Mouse (Mus musculus): ENCODE data around the gene Nol4l.
"Not testable (repeated sequence)": the region's sequence is repeated elsewhere in the genome, so short reads cannot be mapped to it uniquely, and the experiment has no call there.

Gene Nol4l

DNA sequence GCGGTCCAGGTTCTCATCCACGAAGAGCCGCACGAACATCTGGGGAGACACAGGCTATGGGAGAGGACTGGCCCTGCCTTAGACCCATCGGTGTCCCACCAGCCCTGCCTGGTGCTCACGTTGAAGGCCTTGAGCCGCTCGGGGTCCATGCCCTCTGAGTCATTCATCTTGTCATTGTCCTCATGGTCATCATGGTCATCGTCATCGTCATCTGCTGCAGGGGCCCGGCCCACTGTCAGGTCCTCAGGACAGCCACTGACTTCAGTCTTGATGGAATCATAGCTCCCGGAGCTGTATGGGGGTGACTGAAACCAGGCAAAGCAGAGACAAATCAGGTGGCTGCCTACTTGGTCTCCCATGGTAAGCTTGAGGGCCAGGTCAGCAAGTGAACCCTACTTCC lies 111.9 kb downstream of the Nol4l start:
- DNase-seq (ENCODE audit: low spot score in 2 of 2) = no peak

DNA sequence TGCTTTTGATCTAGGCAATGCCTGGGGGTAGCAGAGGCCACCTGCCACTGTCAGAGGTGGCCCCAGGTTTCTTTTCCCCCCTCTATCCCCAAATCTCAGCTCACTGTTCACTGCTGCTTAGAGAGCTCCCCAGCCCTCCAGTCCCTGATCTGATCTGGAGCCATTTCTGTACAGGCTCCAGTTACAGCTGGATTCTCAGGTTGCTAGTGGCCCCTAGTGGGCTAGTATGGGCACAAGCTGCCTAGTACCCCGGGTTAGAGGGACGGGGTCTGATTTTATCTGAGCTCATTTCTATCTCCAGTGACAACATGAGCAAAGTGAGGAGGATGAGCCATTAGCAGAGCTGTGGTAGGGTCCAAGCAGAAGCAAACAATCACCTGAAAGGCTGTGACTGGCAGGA lies 115.2 kb downstream of the Nol4l start:
- peak in 1 of 2 experiments; percentile 51 for DNase-seq (ENCODE audit: low spot score in 2 of 2)

DNA sequence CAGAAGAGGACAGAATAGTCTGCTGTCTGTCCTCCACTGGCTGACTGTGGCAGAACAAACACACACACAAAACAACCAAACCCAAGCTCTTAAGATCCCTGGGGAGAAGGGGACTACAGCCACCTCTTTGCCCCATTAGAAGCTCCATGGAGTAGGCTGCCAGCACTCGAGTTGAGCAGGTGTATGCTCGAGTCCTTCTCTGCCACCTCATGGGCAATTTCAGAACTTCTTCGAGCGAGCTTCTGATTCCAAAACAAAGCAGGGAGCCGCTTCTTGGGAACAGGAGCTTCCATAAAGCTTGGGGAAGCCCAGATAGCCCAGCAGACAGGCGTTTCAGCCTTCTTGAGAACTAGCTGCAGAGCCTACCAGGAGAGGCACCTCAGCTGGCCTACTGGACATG lies 117.2 kb downstream of the Nol4l start:
- DNase-seq (ENCODE audit: low spot score in 2 of 2) = no peak

DNA sequence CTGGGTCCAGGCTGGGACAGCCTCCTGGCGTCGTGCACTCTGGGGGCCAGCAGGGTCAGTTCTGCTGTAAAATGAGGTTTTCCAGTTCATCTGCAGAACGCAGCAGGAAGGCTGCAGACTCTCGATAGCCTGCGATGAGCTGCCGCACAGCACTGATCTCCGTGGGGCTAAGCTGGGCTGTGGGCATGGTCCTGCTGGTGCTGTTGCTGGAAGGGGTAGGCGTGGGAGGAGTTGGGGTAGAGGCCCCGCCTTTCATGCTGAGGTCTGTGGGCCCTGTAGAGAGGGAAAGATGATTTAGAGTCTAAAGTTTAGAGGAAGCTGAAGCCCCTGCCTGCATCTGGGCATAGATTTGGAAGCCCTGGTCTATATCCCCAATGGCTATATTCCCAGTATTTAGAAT lies 118.2 kb downstream of the Nol4l start:
- no peak for DNase-seq (ENCODE audit: low spot score in 2 of 2)

DNA sequence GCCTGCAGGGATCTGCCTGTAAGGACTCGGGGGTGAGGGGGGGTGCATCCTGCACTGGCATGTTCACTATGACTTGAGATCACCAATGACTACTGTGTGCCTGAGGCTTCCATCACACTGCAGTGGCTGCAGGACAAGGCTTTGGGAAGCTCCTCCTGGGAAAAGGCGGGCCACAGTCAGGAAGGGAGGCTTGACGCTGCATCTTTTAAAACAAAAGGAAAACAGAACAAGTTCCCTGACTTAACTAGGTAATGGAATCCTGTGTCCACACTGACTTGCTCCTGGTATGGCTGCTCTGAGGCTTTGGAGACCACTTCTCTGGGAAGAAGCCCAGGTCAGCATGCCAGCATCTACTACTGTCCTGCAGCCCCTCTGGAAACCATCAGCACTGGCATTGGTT lies 120.8 kb downstream of the Nol4l start:
- no peak for DNase-seq (ENCODE audit: low spot score in 2 of 2)

DNA sequence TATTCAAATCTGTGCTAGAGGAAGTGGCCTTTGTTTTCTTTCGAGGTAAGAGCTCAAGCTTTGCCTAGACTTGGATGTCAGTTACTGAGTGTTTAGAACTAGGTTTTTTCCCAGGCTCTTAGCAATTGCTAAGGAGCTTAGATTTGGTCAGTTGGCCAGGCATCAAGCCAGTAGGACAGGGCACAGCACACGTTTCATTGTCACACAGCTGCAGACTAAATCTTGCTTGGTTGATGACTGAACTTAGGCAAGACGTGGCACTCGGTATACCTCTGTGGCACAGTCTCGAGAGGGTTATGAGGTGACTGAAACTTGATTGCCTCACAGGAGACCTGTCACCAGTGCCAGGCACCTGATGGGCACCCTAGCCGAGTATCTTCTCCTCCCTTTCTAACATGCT lies 122.9 kb downstream of the Nol4l start:
- no peak for DNase-seq (ENCODE audit: low spot score in 2 of 2)

DNA sequence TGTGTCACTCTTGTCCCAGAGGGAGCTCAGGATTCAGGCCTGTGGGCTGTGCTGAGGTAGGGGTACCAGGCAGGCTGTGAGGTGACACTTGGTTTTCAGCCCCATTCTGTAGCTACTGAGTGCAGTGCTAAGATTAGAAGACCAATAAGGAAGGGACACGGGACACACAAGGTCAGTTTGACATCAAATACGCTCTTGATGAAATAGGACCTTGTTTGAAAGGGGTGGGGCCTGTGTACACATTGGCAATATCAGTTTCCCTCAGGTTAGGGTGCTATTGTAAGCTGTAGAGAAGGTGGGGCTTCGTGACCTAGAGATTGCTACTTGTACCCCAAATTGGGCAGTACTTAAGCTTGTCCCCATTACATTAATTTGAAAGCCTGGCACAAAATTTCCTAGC lies 124.9 kb downstream of the Nol4l start:
- DNase-seq (ENCODE audit: low spot score in 2 of 2) = no peak

DNA sequence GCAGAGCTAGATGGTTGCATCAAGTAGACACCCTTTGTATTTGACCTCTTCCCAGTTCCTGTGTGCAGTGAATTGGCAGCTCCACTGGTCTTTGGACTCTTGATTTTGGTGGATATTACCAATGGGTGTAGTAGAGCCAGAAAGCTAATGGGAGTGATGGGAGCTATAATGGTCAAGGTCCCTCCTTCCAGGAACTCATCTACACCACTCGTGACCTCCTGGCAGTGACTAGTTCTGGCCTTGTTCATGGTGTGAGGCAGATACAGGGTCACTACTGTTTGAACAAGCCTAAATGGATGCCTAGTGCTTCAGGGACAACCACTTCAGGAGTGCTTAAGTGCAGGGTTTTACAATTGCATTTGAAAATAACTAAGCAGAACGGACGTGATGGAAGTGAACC lies 125.7 kb downstream of the Nol4l start:
- no peak for DNase-seq (ENCODE audit: low spot score in 2 of 2)

DNA sequence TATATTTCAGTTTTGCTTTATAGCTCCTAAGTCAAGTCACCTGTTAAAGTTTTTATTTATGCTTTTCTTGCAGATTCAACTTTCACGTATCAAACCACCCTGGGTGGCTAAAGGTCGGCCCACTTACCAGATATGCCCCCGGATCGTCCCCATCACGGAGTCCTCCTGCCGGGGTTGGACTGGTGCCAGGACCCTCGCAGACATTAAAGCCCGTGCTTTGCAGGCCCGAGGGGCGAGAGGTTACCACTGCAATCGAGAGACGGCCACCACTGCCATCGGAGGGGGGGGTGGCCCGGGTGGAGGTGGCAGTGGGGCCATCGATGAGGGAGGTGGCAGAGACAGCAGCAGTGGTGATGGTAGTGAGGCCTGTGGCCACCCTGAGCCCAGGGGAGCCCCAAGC lies 130.6 kb downstream of the Nol4l start:
- peak in 1 of 2 experiments; percentile 35 for DNase-seq (ENCODE audit: low spot score in 2 of 2)

DNA sequence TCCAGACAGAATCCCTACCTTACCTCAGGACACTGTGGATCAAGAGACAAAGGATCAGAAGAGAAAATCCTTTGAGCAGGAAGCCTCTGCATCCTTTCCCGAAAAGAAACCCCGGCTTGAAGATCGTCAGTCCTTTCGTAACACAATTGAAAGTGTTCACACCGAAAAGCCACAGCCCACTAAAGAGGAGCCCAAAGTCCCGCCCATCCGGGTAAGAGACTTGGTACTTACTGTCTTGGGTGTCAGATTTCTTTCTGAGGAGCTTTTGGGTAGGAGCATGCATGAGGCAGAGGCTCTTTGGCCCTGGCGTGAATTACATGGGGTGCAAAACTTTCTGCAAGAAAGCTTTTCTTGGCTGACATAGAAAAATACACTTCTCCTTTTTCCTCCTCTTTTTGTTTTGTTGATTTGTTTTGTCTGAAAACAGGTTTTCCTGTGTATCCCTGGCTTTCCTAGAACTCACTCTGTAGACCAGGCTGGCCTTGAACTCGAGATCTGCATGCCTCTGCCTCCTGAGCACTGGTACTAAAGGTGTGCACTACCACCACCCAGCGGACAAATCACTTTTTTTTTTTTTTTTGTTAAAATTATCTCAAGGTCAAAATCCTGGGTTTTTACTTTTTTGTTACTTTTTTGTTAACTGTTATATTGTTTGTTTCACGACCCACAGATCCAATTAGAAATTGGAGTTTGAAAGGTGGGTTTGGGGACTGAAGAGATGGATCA lies 131.8 kb downstream of the Nol4l start:
- DNase-seq (ENCODE audit: low spot score in 2 of 2) = no peak

DNA sequence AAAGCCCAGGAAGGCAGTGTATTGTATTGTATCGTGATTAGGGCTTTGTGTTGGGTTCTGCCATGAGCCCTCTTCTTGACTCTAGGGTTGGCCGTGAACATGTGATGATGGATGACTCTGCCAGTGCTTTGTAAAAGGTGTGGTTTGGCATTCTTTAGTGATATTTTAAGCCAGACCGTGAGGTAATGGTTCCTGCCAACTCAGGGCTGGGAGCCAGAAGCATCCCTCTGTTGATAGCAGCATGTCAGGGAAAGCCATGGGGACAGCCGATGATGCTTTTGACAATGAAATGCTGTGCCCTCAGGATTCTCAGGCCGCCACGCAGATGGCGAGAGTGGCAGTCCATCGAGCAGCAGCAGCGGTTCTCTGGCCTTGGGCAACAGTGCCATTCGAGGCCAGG lies 136.7 kb downstream of the Nol4l start:
- no peak for DNase-seq (ENCODE audit: low spot score in 2 of 2)

DNA sequence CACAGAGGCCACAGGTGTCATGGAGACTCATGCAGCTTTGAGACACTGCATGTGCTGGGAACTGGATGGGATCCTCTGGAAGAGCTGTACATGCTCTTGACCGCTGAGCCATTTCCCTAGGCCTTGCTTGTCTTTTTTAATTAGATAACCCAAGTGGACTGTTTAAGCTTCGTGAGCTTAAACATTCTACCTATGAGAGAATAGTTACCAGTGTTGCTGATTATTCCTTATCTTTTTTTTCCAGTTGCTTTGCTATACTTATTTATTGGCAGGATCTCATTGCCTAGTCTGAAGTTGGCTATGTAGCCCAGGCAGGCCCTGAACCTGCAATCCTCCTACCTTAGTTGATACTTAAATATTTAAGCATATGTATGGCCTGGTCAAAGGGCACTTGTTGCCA lies 139.9 kb downstream of the Nol4l start:
- DNase-seq (ENCODE audit: low spot score in 2 of 2) = no peak

DNA sequence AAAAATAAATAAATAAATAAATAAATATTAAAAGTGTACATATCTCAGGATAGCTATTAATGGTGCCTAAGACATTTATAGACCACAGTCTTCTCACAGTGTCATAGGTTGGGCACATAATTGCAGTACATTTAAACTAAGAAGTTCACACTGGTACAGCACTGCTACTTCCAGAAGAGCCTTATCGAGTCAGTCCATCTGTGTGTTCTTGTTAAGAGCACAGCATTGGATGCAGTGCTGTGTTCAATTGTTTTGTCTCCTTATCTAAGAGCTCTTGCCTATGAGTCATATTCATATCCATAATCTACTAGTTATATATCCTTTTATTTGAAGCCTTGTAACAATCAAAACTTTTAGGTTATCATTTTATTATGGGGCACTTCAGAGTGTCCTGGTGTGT lies 149.3 kb downstream of the Nol4l start:
- DNase-seq (ENCODE audit: low spot score in 2 of 2) = no peak

DNA sequence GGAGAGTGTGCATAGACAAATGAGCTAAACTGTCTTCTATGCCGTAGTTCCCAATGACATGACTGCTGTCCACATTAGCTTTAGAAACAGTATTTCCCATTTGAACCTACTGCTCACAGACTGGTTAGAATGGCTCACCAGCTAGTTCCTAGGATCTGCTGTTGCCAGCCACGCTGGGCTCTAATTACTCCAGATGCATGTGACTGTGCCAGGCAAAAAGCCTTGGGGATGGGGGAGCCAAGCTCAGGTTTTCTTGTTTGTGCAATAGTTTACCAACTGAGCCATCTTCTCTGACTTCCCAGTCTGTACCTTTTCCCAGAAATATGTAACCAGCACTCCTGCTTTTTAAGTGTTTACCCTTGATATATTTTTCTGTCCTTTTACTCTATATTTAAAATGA lies 154.4 kb downstream of the Nol4l start:
- no peak for DNase-seq (ENCODE audit: low spot score in 2 of 2)

DNA sequence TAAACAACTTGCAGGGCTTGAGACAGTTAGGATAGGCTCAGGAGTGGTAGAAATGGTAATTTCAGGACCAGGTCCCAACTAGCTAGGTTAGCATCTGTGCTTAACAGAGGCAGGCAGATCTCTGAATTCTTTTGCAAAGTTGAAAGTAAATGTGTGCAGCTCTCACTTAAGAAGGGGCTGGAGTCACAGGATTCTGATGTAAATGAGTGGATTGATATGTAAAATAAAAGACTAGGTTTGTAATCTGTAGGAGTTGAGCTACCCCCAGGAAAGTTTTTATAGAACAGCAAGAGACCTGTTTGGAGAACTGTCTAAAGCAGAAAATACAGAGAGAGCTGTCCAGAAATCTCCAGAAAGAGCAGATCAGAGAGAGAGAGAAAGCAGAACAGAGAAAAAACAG lies 158.9 kb downstream of the Nol4l start:
- DNase-seq (ENCODE audit: low spot score in 2 of 2) = no peak

DNA sequence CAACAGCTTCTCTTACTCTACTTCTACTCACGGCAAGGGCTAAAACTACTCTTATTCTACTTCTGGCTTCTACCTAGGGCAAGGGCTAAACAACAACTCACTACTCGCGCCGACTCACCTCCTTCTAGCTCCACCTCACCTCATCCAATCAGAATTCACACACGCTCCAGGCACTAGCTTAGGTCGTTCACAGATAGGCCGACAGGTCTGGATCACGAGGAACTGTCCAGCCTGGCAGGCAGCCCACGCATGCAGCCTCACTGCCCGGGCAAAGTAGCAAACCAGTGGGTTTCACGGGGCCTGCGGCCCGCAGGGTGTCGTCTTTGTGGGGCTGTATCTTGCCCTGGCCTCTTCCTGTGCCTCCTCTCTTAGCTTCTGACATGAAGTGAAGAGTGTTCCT lies 165.2 kb downstream of the Nol4l start:
- not testable (repeated sequence) for DNase-seq (ENCODE audit: low spot score in 2 of 2)

DNA sequence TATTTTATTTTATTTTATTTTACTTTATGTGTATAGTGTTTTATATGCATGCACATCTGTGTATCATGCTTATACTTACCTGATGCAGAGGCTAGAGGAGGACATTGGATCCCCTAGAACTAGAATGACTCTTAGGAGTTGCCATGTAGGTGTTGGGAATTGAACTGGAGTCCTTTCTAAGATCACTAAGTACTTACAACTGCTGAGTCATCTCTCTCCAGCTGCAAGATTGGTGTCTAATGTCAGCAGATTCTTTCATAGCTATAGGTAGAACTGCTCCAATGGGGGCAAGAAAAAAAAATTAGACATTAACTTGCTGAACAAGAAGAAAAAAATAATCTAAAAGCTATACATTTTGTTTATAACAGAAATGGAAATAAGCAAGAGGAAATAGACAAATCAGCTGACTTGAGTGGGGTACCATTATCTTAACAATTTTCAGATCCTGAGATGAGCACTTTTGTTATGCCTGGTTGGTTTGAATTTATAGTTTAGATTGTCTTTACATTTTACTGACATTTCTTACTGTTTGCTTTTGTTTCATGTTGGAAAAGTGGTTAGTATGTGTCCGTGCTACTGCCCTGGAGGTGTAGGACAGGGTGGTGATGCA lies 168.6 kb downstream of the Nol4l start:
- no peak for DNase-seq (ENCODE audit: low spot score in 2 of 2)

Measured in right cerebral cortex, postnatal 10 days (tissue).